Mouse (Mus musculus): ENCODE results near the gene Rgs12. TPM values are rescaled to one million over a fixed set of nuclear protein-coding genes. Genes with fewer than 3 reads are reported as not detected.

Rgs12 gene
- polyA plus RNA-seq, 1 experiment = 9.3 TPM

- Histone ChIP-seq H3K27me3 (ENCODE audit: control insufficient read depth) (peaks cover 71% of the 10 kb centered on the region), H3K4me1 (ENCODE audit: control insufficient read depth) (no peaks in the 10 kb centered on the region; the same call in 1 of the 2 replicates), H3K36me3 (ENCODE audit: control insufficient read depth) (no peaks in the 10 kb centered on the region), H3K4me3 (replicated peaks) (no peak overlapping the region), H3K9me3 (ENCODE audit: control insufficient read depth, low read length) (no peaks in the 10 kb centered on the region)
- no peak for TF ChIP-seq TAL1 (IDR thresholded peaks at IDR 0.05; ENCODE audit: low read length)
- TF ChIP-seq GATA1 (IDR thresholded peaks at IDR 0.05; ENCODE audit: low read length) = no peak
Observed at GRCm38 (mm10) chr5:35054628-35055027, 105.4 kb downstream of the Rgs12 start.

- Histone ChIP-seq H3K36me3 (ENCODE audit: control insufficient read depth) (no peaks in the 10 kb centered on the region), H3K4me1 (ENCODE audit: control insufficient read depth) (no peaks in the 10 kb centered on the region; the same call in 1 of the 2 replicates), H3K9me3 (ENCODE audit: control insufficient read depth, low read length) (no peaks in the 10 kb centered on the region), H3K4me3 (replicated peaks) (no peak overlapping the region), H3K27me3 (ENCODE audit: control insufficient read depth) (peaks cover 76% of the 10 kb centered on the region)
- TF ChIP-seq TAL1 (IDR thresholded peaks at IDR 0.05; ENCODE audit: low read length) (no peak), GATA1 (IDR thresholded peaks at IDR 0.05; ENCODE audit: low read length) (no peak)
Observed at GRCm38 (mm10) chr5:35055076-35055475, 105.8 kb downstream of the Rgs12 start.

GRCm38 (mm10) chr5:35056604-35057432 lies 107.6 kb downstream of the Rgs12 start, which contains the start of gene Dok7:
TSS of gene Dok7 (plus strand) at chr5:35056766.
- H3K4me1 ChIP-seq (ENCODE audit: control insufficient read depth) = no peaks in the 10 kb centered on the region; the same call in 1 of the 2 replicates
- TF ChIP-seq GATA1 (IDR thresholded peaks at IDR 0.05; ENCODE audit: low read length) = no peak
- no peak for TF ChIP-seq TAL1 (IDR thresholded peaks at IDR 0.05; ENCODE audit: low read length)
- no peaks in the 10 kb centered on the region for H3K36me3 ChIP-seq (ENCODE audit: control insufficient read depth)
- no peaks in the 10 kb centered on the region for H3K9me3 ChIP-seq (ENCODE audit: control insufficient read depth, low read length)
- H3K27me3 ChIP-seq (ENCODE audit: control insufficient read depth) = peaks cover 71% of the 10 kb centered on the region
- H3K4me3 ChIP-seq (replicated peaks) = peak within 1 kb of the TSS; percentile 30

GRCm38 (mm10) chr5:35057582-35057981 lies 108.3 kb downstream of the Rgs12 start:
- Histone ChIP-seq H3K36me3 (ENCODE audit: control insufficient read depth) (no peaks in the 10 kb centered on the region), H3K27me3 (ENCODE audit: control insufficient read depth) (peaks cover 67% of the 10 kb centered on the region), H3K9me3 (ENCODE audit: control insufficient read depth, low read length) (no peaks in the 10 kb centered on the region), H3K4me1 (ENCODE audit: control insufficient read depth) (no peaks in the 10 kb centered on the region; the same call in 1 of the 2 replicates), H3K4me3 (replicated peaks) (no peak overlapping the region)
- TF ChIP-seq TAL1 (IDR thresholded peaks at IDR 0.05; ENCODE audit: low read length) (no peak), GATA1 (IDR thresholded peaks at IDR 0.05; ENCODE audit: low read length) (no peak)

GRCm38 (mm10) chr5:35058216-35058615 lies 109.0 kb downstream of the Rgs12 start:
- H3K27me3 ChIP-seq (ENCODE audit: control insufficient read depth) = peaks cover 66% of the 10 kb centered on the region
- no peaks in the 10 kb centered on the region; the same call in 1 of the 2 replicates for H3K4me1 ChIP-seq (ENCODE audit: control insufficient read depth)
- H3K9me3 ChIP-seq (ENCODE audit: control insufficient read depth, low read length) = no peaks in the 10 kb centered on the region
- H3K36me3 ChIP-seq (ENCODE audit: control insufficient read depth) = no peaks in the 10 kb centered on the region
- H3K4me3 ChIP-seq (replicated peaks) = no peak overlapping the region
- no peak for TF ChIP-seq TAL1 (IDR thresholded peaks at IDR 0.05; ENCODE audit: low read length)
- no peak for TF ChIP-seq GATA1 (IDR thresholded peaks at IDR 0.05; ENCODE audit: low read length)

- Histone ChIP-seq H3K36me3 (ENCODE audit: control insufficient read depth) (no peaks in the 10 kb centered on the region), H3K9me3 (ENCODE audit: control insufficient read depth, low read length) (no peaks in the 10 kb centered on the region), H3K4me3 (replicated peaks) (no peak overlapping the region), H3K4me1 (ENCODE audit: control insufficient read depth) (no peaks in the 10 kb centered on the region; the same call in 1 of the 2 replicates), H3K27me3 (ENCODE audit: control insufficient read depth) (peaks cover 52% of the 10 kb centered on the region)
- no peak for TF ChIP-seq GATA1 (IDR thresholded peaks at IDR 0.05; ENCODE audit: low read length)
- no peak for TF ChIP-seq TAL1 (IDR thresholded peaks at IDR 0.05; ENCODE audit: low read length)
Observed at GRCm38 (mm10) chr5:35060098-35060497, 110.9 kb downstream of the Rgs12 start.

- TF ChIP-seq GATA1 (IDR thresholded peaks at IDR 0.05; ENCODE audit: low read length) (no peak), TAL1 (IDR thresholded peaks at IDR 0.05; ENCODE audit: low read length) (no peak)
- Histone ChIP-seq H3K4me3 (replicated peaks) (no peak overlapping the region), H3K9me3 (ENCODE audit: control insufficient read depth, low read length) (no peaks in the 10 kb centered on the region), H3K27me3 (ENCODE audit: control insufficient read depth) (no peaks in the 10 kb centered on the region), H3K36me3 (ENCODE audit: control insufficient read depth) (no peaks in the 10 kb centered on the region), H3K4me1 (ENCODE audit: control insufficient read depth) (no peaks in the 10 kb centered on the region)
Observed at GRCm38 (mm10) chr5:35069841-35070240, 120.6 kb downstream of the Rgs12 start.

GRCm38 (mm10) chr5:35070314-35070713 lies 121.1 kb downstream of the Rgs12 start:
- no peaks in the 10 kb centered on the region for H3K4me1 ChIP-seq (ENCODE audit: control insufficient read depth)
- no peak for TF ChIP-seq TAL1 (IDR thresholded peaks at IDR 0.05; ENCODE audit: low read length)
- no peak for TF ChIP-seq GATA1 (IDR thresholded peaks at IDR 0.05; ENCODE audit: low read length)
- no peaks in the 10 kb centered on the region for H3K9me3 ChIP-seq (ENCODE audit: control insufficient read depth, low read length)
- no peak overlapping the region for H3K4me3 ChIP-seq (replicated peaks)
- no peaks in the 10 kb centered on the region for H3K36me3 ChIP-seq (ENCODE audit: control insufficient read depth)
- no peaks in the 10 kb centered on the region for H3K27me3 ChIP-seq (ENCODE audit: control insufficient read depth)

GRCm38 (mm10) chr5:35070953-35071352 lies 121.7 kb downstream of the Rgs12 start:
- H3K27me3 ChIP-seq (ENCODE audit: control insufficient read depth) = no peaks in the 10 kb centered on the region
- no peaks in the 10 kb centered on the region for H3K36me3 ChIP-seq (ENCODE audit: control insufficient read depth)
- H3K4me3 ChIP-seq (replicated peaks) = no peak overlapping the region
- TF ChIP-seq TAL1 (IDR thresholded peaks at IDR 0.05; ENCODE audit: low read length) (no peak), GATA1 (IDR thresholded peaks at IDR 0.05; ENCODE audit: low read length) (no peak)
- no peaks in the 10 kb centered on the region for H3K9me3 ChIP-seq (ENCODE audit: control insufficient read depth, low read length)
- H3K4me1 ChIP-seq (ENCODE audit: control insufficient read depth) = no peaks in the 10 kb centered on the region
